Mouse (Mus musculus) fibroblast of lung, adult 2 months (primary cell): ENCODE results near the gene Lhfpl2.

Experiments
- DNase-seq: peaks from one replicate; pipeline ENCODE4 v3.0.0-alpha.2; 2011; ENCODE audit warnings: low read depth

Lhfpl2 gene

GRCm38 (mm10) chr13:94098369-94099084 lies 40.9 kb downstream of the Lhfpl2 start:
- no peak for DNase-seq

DNA sequence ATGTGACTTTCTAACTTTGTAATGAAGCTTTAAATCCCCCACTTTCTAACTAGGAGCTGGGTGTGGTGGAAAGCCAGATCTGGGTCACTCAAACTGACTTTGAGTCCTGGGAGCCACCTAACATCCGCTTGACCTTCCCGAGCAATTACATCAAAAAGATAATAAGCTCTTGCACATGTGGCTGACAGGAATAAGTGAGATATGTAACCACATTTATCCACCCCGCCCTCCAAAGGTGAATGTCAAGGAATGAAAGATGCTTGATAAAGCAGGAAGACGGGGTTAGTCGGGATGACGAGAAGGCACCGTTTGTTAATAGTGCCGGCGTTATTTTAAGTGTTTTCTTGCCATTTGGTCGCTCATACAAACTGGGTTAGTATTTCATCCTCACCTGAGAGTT lies 41.5 kb downstream of the Lhfpl2 start:
- DNase-seq, result no peak

DNA sequence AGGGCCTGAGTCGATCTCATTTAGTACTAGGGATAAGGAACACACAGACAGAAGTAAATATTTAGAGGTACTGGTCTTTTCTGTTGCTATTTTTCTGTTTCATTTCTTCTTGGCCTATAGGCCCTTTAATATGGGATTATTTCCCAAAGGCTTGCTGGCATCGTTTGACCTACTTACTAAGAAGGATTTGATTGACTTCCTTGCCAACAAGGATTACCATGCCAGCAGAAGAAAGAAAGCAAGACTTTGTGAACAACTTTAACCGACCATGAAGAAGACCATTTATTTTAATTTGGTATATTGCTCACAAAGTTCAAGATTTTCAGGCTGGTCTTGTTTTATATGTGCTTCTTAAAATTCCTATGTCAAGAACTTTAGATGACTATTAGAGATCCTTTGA lies 42.8 kb downstream of the Lhfpl2 start:
- no peak for DNase-seq

GRCm38 (mm10) chr13:94101020-94101571 lies 43.5 kb downstream of the Lhfpl2 start:
- no peak for DNase-seq

DNA sequence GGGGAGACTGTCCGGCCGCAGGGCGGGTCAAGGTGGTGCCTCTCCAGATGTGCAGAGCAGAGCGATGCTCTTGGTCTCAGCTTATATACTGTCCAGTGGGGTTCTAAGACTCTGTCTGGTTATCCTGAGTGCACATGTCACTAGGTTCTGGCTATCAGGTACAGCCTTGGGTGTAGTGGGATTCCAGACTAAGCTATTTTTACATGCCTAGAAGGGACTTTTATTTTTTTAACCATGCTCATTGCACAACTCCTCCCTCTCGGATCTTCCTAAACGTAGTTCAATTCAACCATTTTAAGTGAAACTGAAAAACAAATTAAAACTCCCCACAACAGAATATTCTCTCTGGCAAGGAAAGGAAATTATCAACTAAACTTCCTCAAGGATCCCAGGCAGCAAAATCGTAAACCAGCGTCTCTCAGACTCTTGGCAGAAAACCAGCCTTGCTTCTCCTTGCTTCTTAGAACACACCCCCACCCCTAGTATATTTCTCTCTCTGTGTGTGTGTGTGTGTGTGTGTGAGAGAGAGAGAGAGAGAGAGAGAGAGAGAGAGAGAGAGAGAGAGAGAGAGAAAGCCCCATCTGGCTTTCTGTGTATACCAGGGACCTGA lies 47.4 kb downstream of the Lhfpl2 start:
- DNase-seq, result no peak

DNA sequence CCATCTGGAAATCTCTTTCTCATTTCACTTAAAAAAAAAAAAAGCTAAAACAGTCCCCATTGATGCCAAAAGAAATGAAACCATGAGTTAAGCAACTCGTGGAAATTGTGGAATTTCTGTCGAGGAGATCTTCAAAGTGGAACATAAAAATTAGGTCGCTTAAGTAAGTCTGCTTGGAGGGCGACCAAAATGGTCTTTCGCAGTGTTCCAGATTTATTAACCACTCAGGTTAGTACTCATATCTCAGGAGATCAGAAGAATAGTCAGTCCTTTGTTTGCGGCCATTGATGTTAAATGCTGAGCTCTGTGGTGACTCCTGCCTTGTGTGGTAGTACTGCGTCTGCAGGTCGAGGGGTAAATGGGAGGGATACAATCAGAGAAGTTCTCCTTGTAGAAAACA lies 48.8 kb downstream of the Lhfpl2 start:
- peak; percentile 57 for DNase-seq

- peak; percentile 51 for DNase-seq
Measured at GRCm38 (mm10) chr13:94106983-94107382, 49.4 kb downstream of the Lhfpl2 start.

DNA sequence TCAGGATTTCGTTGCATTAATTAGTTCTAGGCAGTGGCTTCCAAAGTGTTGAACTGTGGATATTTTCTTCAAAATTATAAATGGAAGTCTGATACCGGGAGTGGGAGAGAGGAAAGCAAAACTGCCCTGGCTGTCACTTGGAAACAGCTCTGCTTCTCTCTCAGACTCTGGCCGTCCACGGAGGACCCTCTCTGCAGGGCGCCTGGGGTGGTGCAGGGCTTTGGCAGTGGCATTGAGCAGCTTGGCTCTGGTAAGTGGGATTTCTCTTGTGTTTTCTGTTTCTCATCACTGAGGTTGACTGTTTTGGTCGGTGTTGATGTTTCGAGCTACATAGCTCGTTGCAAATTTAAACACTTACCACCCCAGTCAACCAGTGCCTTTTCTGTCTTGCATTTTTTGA lies 53.0 kb downstream of the Lhfpl2 start:
- no peak for DNase-seq

GRCm38 (mm10) chr13:94115476-94115875 lies 57.9 kb downstream of the Lhfpl2 start:
- no peak for DNase-seq

GRCm38 (mm10) chr13:94116705-94117410 lies 59.3 kb downstream of the Lhfpl2 start:
- no peak for DNase-seq

DNA sequence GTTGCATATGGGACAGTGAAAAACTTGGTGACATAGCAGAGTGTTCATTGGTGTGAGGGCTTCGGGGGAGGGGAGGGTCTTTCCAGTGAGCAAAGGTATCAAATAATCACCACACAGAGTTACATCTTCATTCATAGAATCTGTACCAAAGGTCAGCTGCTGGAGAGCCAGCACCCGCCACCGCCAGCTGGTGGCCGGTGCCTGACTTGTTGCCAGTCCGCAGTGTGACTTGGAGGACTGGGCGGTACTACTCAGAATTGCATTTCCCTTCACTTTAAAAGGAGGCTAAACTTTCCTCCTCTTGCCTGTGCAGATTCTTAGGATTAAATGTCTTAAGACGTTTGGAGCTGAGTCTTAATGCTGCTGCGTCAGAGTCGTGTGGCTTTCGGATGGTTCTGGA lies 59.9 kb downstream of the Lhfpl2 start:
- no peak for DNase-seq

GRCm38 (mm10) chr13:94118091-94118490 lies 60.5 kb downstream of the Lhfpl2 start:
- DNase-seq, result no peak

GRCm38 (mm10) chr13:94119309-94119708 lies 61.7 kb downstream of the Lhfpl2 start:
- DNase-seq, result no peak

DNA sequence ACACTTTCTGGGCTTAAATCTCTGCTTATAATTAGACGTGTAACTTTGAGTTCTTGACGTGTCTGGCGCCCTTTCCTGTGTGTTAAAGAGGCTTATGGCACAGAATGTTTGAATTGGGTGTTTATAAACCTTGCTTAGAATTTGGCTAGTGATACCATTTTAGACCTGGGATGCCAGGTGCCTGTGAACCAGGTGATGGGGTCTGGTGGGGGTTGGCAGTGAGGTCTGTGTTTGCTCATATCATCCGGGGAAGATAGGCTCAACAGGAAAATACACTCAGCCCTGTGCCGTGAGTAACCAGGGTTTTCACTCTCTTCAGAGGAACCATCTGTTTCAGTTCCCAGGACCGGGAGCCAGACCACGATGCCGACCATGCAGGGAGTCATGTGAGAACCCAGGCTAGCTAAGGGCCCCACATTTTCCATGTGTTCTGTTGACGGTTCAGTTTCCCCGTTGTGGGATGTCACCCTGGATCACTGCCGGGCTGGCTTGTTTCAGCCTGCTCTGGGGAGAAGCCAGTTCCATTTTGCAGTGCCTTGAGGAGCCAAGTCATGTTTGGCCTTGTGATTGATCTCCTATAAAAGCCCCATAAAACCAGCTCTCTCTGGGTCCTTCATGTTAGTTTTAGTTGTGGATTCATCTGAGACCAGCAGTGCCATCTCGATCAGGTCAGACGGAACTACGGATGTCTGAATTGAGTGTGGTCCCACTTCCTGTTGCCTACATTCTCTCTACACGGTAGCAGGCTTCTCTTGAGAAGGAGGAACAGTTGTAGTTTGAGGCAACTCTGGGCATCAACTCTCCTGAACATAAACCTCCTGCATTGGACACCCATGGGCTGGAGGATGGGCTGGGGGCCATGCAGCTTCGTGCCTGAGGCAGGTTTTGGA lies 65.4 kb downstream of the Lhfpl2 start:
- DNase-seq, result peak; percentile 91

DNA sequence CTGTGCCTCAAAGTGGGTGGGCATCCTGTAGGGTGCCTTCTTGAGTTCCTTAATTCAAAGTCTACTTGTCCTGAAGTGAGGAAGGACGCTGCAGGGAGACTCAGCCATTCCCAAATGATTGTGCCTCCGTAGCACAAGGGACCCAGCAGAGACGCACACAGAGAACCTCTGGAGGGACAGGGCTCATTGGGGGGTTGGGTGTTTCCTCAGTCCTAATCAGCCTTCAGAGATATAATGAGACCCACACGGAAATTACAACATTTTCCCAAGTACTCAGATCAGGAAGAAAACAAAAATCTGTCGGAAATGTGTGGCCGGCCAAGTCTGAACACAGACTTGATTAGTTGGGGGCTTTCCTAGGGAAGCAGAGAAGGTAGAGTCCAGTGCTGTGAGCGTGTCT lies 72.8 kb downstream of the Lhfpl2 start:
- no peak for DNase-seq

DNA sequence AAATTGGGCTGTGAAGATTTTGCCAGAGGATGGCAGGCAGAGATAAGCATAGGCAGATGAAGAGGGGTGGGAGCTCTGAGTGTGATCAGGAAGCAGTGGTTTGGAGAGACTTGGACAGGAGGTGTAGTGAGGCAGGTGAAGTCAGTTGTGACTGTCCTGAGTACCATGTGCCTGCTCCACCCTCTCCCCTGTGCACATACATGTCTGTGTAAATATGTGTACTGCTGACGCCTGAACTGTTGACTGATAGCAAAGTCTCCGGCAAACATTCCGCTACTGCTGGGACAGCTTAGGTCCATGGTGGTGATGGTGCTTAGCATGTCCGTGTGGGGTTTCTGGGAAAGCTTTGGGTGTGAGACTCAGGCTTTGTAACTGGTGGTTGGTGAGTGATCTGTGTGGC lies 73.5 kb downstream of the Lhfpl2 start:
- DNase-seq, result no peak

GRCm38 (mm10) chr13:94132187-94132995 lies 74.8 kb downstream of the Lhfpl2 start:
- peak; percentile 87 for DNase-seq

GRCm38 (mm10) chr13:94134646-94135045 lies 77.0 kb downstream of the Lhfpl2 start:
- DNase-seq, result no peak

- DNase-seq, result no peak
Measured at GRCm38 (mm10) chr13:94135180-94135579, 77.6 kb downstream of the Lhfpl2 start.

GRCm38 (mm10) chr13:94139713-94140445 lies 82.3 kb downstream of the Lhfpl2 start:
- DNase-seq, result peak; percentile 78
